Mouse (Mus musculus): ENCODE results near the gene Rpl19.
A peak's percentile ranks its signal among the peaks of the same experiment; 100 is the strongest.

Rpl19 gene

DNA sequence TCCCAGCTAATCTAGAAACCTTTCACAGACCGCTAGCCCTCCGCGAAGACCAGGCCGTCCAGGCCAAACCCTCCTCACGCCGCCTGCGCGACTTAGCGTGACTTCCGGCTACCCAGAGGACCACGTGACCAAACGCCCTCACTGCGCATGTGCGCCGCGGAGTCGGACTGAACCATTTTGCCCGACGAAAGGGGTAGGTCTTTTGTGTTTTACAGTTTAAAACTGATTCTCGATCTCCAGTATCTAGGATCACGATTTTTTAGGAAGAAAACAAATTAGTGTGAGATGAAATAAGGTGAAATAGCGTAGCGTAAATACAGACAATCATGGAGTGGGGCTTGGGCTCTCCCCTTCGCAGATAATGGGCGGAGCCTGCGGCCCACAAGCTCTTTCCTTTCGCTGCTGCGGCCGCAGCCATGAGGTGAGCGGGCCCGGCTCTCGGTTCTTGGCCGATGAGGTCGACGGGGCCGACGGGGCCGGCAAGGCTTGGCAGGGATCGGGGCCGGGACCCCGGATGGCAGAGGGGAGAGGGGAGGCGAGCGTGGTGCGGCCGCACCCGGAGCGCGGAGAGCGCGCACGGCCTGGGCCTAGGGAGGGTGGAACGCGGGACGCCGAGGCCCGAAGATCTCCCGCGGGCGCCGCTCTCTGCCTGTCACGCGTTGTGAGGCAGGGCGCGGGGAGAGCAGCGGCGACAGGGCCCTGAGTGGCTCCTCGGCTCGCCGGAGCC, at the start of gene Rpl19:
Gene Rpl19 (plus strand): TSS at position 141 of the 727 bp plus-strand sequence.
- peak; percentile 93 for DNase-seq

DNA sequence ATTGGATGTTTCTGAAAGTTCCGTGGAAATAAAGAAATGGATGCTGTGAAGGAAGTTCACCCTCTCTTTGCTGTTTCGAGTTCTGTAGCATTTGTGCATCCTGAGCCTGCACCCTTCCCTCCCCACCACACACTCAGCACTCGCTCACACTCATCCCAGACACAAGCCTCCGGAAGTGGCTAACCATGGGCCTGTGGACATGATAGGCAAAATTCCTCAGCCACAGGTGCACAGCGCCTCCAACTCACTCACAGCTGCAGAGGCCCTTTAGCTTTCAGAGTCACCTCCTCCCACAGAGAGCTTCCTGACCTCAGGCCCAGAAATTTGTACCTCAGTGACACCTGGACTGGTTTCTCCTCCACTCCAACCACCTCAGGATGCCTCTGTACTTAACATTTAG, 48.7 kb upstream of the Rpl19 start:
- DNase-seq = no peak

DNA sequence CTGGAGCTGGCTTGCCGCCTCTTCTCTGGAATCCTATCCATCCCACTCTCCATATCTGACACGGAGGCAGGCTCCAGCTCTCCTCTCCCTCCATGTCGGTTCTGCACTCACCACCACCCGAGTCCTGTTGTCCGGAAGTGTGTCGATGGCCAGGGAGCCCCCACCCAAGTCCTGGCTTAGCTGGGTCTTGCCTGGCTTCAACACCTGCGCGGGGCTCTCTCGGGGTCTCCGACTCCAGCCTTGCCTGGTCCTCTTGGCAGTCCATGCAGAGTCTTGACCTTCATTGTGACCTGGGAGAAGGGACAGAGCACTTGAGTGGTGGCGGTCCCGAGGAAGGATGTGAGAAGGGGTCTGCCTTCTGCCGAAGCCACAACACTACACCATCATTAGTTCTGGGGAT, 48.1 kb upstream of the Rpl19 start:
- no peak for DNase-seq

- no peak for DNase-seq
Observed at GRCm38 (mm10) chr11:97979824-97980495, 46.5 kb upstream of the Rpl19 start.

- no peak for DNase-seq
Observed at GRCm38 (mm10) chr11:97980531-97980966, 46.0 kb upstream of the Rpl19 start.

DNA sequence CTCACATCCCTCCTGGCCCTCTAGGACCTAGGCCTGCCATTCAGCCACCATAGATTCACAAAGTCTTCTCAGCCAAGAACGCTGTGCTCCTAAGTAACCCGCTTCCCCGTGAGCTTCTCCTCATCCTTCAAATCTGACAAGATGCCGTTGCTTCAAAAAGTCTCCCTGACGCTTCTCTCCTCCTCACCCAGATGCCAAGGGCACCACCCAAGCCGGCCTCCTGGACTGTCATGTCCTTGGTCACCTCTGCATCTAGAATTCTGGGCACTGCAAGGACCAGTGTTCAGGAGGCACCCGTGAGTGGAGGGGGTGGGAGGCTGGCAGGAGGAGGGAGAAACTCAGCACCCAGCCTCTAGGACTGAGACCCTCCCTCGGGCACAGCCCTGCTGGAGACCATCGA, 43.8 kb upstream of the Rpl19 start:
- no peak for DNase-seq

- no peak for DNase-seq
Observed at GRCm38 (mm10) chr11:97983506-97983905, 43.0 kb upstream of the Rpl19 start.

DNA sequence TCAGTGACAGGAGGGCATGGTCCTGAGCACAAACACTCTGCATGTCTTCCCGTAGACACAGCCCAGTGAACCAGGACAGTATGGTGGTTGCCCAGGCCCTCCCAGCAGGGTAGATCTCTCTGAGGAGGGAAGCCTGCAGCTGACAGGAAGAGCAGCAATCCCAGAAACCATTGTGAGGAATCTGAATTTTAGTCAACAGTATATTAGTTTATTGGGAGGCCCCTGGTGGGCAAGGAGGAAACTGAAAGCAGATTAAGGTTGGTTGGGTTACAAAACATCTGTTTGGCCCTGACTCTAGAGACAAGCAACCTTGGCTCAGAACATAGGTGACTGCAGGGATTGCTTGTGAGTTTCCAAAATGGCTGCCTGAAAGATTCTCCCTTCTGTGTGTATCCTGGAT, 42.5 kb upstream of the Rpl19 start:
- no peak for DNase-seq

- no peak for DNase-seq
Observed at GRCm38 (mm10) chr11:97985727-97986677, 40.5 kb upstream of the Rpl19 start, which contains the start of gene Plxdc1. Gene Plxdc1 (minus strand): TSS chr11:97986444.

DNA sequence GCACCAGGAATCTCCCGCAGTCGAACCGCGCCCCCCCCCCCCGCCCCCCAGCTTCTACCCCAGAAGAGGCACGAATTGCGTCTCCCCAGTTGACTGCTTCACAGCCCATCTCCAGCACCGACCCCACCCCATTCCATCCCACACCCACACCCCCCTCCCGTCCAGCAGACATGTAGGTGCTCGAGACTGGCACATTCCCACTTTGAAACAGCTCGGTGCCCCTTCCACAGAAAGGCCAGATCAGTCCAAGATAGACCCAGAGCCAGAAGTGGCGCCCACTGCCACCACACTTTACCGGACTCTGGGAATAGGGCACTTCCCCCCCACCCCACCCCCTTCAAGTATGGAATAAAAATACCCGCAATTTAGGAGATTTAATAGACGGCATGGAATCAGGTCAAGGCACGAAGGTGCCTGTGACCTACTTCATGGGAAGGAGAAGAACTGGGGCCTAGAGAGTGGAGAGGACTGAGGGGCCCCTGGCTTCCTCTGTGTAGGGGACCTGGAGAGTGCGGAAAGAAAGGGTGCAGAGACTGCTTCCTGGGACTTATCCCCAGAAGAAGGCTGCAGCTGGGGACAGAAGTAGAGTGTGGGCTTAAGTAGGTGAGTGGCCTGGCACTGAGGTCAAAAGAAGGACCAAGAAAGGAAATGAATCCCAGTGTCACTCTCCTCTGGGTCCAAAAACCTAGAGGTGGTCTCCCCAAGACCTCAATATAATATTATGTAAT, 39.6 kb upstream of the Rpl19 start:
- DNase-seq = no peak

GRCm38 (mm10) chr11:97987551-97988526, 38.7 kb upstream of the Rpl19 start:
- peak; percentile 96 for DNase-seq

- DNase-seq = peak; percentile 86
Observed at GRCm38 (mm10) chr11:97988530-97989096, 37.9 kb upstream of the Rpl19 start.

- DNase-seq = peak; percentile 73
Observed at GRCm38 (mm10) chr11:97994539-97995100, 31.9 kb upstream of the Rpl19 start.

DNA sequence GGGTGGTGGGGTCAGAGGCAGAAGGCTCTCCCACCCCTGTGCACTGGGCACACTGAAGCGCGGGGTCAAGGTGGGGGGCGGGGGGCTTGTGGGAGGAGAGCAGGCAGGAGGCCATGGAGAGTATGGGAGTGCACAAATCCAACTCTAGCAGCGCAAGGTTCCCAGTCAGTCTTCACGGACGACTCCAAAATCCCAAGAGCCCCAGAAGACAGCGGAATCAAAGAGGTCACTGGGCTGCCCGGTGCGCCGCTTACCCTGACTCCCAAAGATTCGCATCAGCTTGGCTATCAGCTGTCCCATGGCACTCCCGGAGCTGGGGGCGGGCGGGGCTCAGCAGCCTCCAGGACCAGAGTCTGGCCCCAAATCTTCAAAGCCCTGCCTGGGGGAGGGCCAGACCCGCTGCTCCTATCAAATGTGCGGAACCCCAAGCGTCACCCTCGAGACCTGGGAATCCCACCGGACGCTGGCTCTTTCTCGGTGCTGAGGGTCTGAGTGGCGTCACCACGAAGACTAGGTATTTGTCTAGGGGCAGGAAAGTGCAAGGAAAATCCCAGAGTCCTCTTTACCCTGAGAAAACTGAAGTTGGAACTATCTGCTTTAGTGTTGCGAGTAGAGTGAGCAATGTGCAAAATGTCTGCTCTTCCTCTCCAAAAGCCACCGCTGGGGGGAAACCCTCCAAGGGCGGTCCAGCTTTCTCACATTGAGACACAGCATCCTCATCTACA, 30.8 kb upstream of the Rpl19 start, which contains the start of gene Arl5c:
Gene Arl5c (minus strand): TSS at position 618 of the 725 bp plus-strand sequence.
- DNase-seq = no peak

- no peak for DNase-seq
Observed at GRCm38 (mm10) chr11:97996691-97997090, 29.8 kb upstream of the Rpl19 start.

DNA sequence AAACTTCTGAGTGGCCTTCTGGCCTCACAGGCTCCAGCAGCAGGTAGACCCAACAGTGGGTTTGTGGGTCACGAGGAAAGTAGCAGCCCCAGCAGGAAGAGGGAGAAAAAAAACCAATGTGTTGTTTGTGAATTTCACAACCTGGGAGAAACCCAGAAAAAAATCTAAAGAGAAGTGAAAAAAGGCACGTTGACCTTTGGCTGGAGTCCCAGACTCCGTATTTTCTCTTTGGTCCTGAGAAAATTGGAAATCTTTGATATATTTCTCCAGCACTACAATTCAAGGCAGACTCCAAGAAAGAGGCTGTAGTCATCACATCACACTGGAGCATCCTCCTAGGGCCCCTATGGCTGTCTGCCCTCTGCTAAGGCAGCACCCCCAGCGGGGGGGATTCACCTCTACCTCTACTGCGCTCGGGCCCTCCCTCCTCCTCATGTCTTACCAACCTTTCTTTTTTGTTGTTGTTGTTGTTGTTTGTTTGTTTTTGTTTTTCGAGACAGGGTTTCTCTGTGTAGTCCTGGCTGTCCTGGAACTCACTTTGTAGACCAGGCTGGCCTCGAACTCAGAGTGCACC, 29.0 kb upstream of the Rpl19 start:
- DNase-seq = no peak

DNA sequence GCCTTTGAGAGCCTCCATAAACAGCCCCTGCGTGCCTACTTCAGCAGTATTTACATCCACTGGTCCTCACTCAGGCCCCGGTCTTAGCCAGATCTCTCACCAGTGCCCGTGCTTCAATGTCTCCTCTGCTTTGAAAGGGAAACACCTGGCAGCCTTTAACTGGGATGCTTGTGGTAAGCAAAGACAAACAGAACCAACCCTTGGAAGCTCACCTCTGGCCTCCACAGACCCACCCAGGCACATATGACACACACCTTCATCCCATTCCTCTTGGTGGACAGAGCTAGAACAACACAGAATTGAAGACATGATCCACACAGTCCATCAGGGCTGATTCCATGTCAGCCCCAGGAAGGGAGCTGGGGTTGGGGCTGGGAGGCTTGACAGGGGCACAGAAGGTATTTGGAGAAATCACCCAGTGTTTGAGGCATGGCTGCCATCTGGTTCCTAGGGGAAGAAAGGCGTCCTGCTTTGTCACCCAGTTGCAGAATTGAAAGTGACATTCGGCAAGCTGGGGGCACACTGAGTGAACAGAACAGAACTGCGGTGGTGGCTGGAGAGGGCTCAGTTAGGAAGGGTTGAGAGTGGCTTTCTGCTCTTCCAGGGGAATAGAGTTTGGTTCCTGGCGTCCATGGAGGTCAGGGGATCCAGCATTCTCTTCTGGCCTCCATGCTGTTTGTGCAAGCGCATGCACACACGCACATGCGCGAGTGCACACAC, 28.3 kb upstream of the Rpl19 start:
- no peak for DNase-seq

GRCm38 (mm10) chr11:97998898-97999608, 27.5 kb upstream of the Rpl19 start:
- DNase-seq = no peak
